ENCODE assay signal across 11 mouse cellular contexts in the genomic region with DNA sequence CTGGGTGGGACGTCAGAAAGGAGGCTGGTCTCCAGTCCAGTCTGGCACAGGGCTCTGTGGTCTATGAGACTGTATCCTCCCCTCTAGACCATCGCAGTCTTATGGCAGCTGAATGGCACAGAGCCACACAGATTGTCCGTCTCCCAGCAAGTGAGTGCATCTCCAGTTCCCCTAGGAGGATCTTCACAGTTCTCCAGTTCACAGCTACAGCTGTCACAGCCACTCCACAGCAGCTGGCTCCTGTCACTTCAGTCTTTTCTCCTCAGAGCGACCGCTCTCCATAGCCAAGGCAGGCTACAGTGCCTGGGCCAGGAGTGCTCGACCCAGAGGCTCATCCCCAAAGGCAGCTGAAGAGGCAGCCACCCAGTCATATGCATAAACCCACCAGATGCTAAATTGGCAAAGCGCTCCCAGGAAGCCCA. TPM values are rescaled to one million over a fixed set of nuclear protein-coding genes. Genes with fewer than 3 reads are reported as not detected.
DNase-seq lines count a peak whose midpoint lies in the region; ATAC-seq lines count a peak whose summit lies in the region.
"Had no signal": no experiment of that assay in that cellular context is flagged by ENCODE, and none has a peak within 500 bp of the region (broad histone marks: within the 10 kb centered on the region; RNA-seq: fewer than 3 reads in every experiment).

No protein-coding gene starts in this region.

- H3K27me3 ChIP-seq in limb, embryonic 13.5 days = peaks cover 55% of the 10 kb centered on the region
- H3K27me3 ChIP-seq in limb, embryonic 10.5 days (ENCODE audit: low read depth, poor library complexity, severe bottlenecking) = peaks cover 56% of the 10 kb centered on the region

- 66% methylated on average over 7 of the region's 7 CpGs for WGBS in limb, embryonic 13.5 days
- WGBS in limb, embryonic 10.5 days = 78% methylated on average over 7 of the region's 7 CpGs

- no peak overlapping the region for H3K9ac ChIP-seq in limb, embryonic 13.5 days
- H3K9ac ChIP-seq: forebrain, embryonic 12.5 days; hindbrain, embryonic 15.5 days; limb, embryonic 12.5 days had no signal

- H3K4me1 ChIP-seq in limb, embryonic 13.5 days = peaks cover 20% of the 10 kb centered on the region
- H3K4me1 ChIP-seq in limb, embryonic 10.5 days = peaks cover 35% of the 10 kb centered on the region

- H3K4me3 ChIP-seq in limb, embryonic 13.5 days = no peak overlapping the region
- no peak overlapping the region for H3K4me3 ChIP-seq in limb, embryonic 10.5 days
- H3K4me3 ChIP-seq: forebrain, embryonic 12.5 days; hindbrain, embryonic 15.5 days; limb, embryonic 12.5 days had no signal

- no peak overlapping the region for H3K4me2 ChIP-seq in limb, embryonic 13.5 days (replicated peaks)
- H3K4me2 ChIP-seq: forebrain, embryonic 12.5 days; hindbrain, embryonic 15.5 days; limb, embryonic 12.5 days had no signal

- DNase-seq in limb, embryonic 10.5 days (ENCODE audit: low spot score) = no peak
- DNase-seq in heart, postnatal 10 days = peak; percentile 66 to 72
- DNase-seq in kidney, postnatal 25 days = peak; percentile 50 to 59
- DNase-seq in retina, postnatal 1 day = peak; percentile 49
- no peak for DNase-seq in frontal cortex, postnatal 14 days (ENCODE audit: low spot score in 2 of 2)
- no peak for DNase-seq in left cerebral cortex, adult 9 months (ENCODE audit: low spot score in 2 of 2)
- DNase-seq: spleen, adult 18-20 months had no signal

- peak; percentile 66 for ATAC-seq in limb, embryonic 13.5 days (ENCODE audit: low FRiP score, low read depth)

- H3K27ac ChIP-seq in limb, embryonic 13.5 days = no peak overlapping the region
- no peak overlapping the region for H3K27ac ChIP-seq in limb, embryonic 10.5 days
- H3K27ac ChIP-seq: forebrain, embryonic 12.5 days; hindbrain, embryonic 15.5 days; limb, embryonic 12.5 days had no signal

- peaks cover 37% of the 10 kb centered on the region for H3K36me3 ChIP-seq in limb, embryonic 13.5 days
- H3K36me3 ChIP-seq in limb, embryonic 10.5 days = peaks cover 38% of the 10 kb centered on the region

- intact Hi-C loops in heart, postnatal 10 days (cut with DNase I) = no loop called here

- no peaks in the 10 kb centered on the region for H3K9me3 ChIP-seq in limb, embryonic 13.5 days
- H3K9me3 ChIP-seq in limb, embryonic 10.5 days (replicated peaks) = no peaks in the 10 kb centered on the region
- H3K9me3 ChIP-seq: hindbrain, embryonic 15.5 days had no signal

RNA-seq across cellular contexts. Expression of gene Galr2, which starts 5.0 kb away (rescaled TPM):
- 0.18 and 0.27 TPM in 2 replicates for polyA plus RNA-seq in limb, embryonic 13.5 days (2015; fragmentation: Nextera tagmentation; extraction: Ambion mirVana)
- 0.11 TPM in 1 of 2 replicates, not detected in the other for polyA plus RNA-seq in limb, embryonic 10.5 days (2016; fragmentation: Nextera tagmentation; extraction: Ambion mirVana)
- not detected for total RNA-seq in heart, postnatal 10 days (2021)
- polyA plus RNA-seq: limb, embryonic 12.5 days had no signal

RNA-seq across cellular contexts. Expression of gene Srp68, which starts 11.8 kb away (rescaled TPM):
- polyA plus RNA-seq in limb, embryonic 13.5 days (2015; fragmentation: Nextera tagmentation; extraction: Ambion mirVana) = 109 and 110 TPM in 2 replicates
- polyA plus RNA-seq in limb, embryonic 10.5 days (2016; fragmentation: Nextera tagmentation; extraction: Ambion mirVana) = 121 and 123 TPM in 2 replicates
- total RNA-seq in heart, postnatal 10 days (2021) = 10 to 100 TPM; 58.7 to 59.8 TPM

RNA-seq across cellular contexts. Expression of gene Exoc7, which starts 21.3 kb away (rescaled TPM):
- 76.5 and 80.2 TPM in 2 replicates for polyA plus RNA-seq in limb, embryonic 13.5 days (2015; fragmentation: Nextera tagmentation; extraction: Ambion mirVana)
- 55.1 and 64.8 TPM in 2 replicates for polyA plus RNA-seq in limb, embryonic 10.5 days (2016; fragmentation: Nextera tagmentation; extraction: Ambion mirVana)
- total RNA-seq in heart, postnatal 10 days (2021) = 10 to 100 TPM; 61.0 to 65.9 TPM

RNA-seq across cellular contexts. Expression of gene Evpl, which starts 47.9 kb away (rescaled TPM):
- 3.3 and 4.0 TPM in 2 replicates for polyA plus RNA-seq in limb, embryonic 13.5 days (2015; fragmentation: Nextera tagmentation; extraction: Ambion mirVana)
- 1.4 and 1.7 TPM in 2 replicates for polyA plus RNA-seq in limb, embryonic 10.5 days (2016; fragmentation: Nextera tagmentation; extraction: Ambion mirVana)
- 1 to 10 TPM; 1.2 TPM for total RNA-seq in heart, postnatal 10 days (2021)

RNA-seq across cellular contexts. Expression of gene Foxj1, which starts 49.4 kb away (rescaled TPM):
- polyA plus RNA-seq in limb, embryonic 13.5 days (2015; fragmentation: Nextera tagmentation; extraction: Ambion mirVana) = 0.25 and 0.37 TPM in 2 replicates
- 0.68 and 1.5 TPM in 2 replicates for polyA plus RNA-seq in limb, embryonic 10.5 days (2016; fragmentation: Nextera tagmentation; extraction: Ambion mirVana)
- not detected for total RNA-seq in heart, postnatal 10 days (2021)

Comparison
In these comparisons a context has a peak if more than half of its experiments do, and no peak if none do; other contexts are left out.
1. DNase-seq: peak in heart, postnatal 10 days (2 of 2), kidney, postnatal 25 days (2 of 2) and retina, postnatal 1 day (single experiment); none in limb, embryonic 10.5 days (single experiment), frontal cortex, postnatal 14 days (0 of 2) and left cerebral cortex, adult 9 months (0 of 2).